Mouse (Mus musculus) heart, adult 11 months (tissue): ENCODE results near the gene Gpr45.
A peak's percentile ranks its signal among the peaks of the same experiment; 100 is the strongest.
"Not testable (repeated sequence)": the region's sequence is repeated elsewhere in the genome, so short reads cannot be mapped to it uniquely, and the experiment has no call there.

Experiments used
- DNase-seq: peaks from one replicate; pipeline ENCODE4 v3.0.0; 2022

Gene Gpr45

GRCm38 (mm10) chr1:42952734-42953481 is at the start of gene Gpr45:
Gene Gpr45 (plus strand): TSS chr1:42952872.
- DNase-seq, result peak; percentile 93

GRCm38 (mm10) chr1:42905148-42905547 is 47.5 kb upstream of the Gpr45 start:
- no peak for DNase-seq

GRCm38 (mm10) chr1:42906696-42907095 is 46.0 kb upstream of the Gpr45 start:
- DNase-seq, result no peak

GRCm38 (mm10) chr1:42907153-42907552 is 45.5 kb upstream of the Gpr45 start:
- no peak for DNase-seq

DNA sequence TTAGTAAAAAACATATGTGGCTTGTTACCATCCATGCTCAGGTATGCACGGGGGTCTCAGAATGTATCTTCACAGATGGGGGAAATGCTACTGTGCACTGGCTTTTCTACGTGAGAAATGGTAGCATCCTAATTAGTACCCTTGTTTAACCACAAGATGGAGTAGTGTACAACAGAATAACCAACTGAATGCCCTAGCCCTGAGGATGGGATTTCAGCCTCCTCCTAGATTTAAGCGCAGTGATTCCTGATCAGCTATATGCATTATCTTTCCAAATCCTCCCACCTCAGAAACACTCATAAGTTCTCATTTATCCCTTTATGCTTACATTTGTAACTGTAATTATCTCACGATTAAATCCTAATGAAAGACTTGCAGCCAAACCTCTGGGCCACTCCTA is 37.6 kb upstream of the Gpr45 start:
- no peak for DNase-seq

- DNase-seq, result no peak
Observed at GRCm38 (mm10) chr1:42916719-42917118, 36.0 kb upstream of the Gpr45 start.

GRCm38 (mm10) chr1:42917908-42918307 is 34.8 kb upstream of the Gpr45 start:
- DNase-seq, result no peak

GRCm38 (mm10) chr1:42923924-42924323 is 28.7 kb upstream of the Gpr45 start:
- no peak for DNase-seq

GRCm38 (mm10) chr1:42933613-42934012 is 19.1 kb upstream of the Gpr45 start:
- DNase-seq, result no peak

DNA sequence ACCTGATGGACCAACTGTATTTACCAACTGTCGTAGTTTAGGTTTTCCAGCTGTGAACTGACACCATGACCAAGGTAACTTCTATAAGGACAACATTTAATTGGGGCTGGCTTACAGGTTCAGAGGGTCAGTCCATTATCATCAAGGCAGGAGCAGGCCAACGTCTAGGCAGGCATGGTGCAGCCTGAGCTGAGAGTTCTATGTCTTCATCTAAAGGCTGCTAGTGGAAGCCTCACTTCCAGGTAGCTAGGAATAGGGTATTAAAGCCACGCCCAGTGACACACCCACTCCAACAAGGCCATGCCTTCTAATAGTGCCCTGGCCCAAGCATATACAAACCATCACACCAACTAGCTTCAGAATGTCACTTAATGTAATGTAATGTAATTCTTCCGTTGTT is 4.2 kb upstream of the Gpr45 start:
- peak; percentile 76 for DNase-seq

DNA sequence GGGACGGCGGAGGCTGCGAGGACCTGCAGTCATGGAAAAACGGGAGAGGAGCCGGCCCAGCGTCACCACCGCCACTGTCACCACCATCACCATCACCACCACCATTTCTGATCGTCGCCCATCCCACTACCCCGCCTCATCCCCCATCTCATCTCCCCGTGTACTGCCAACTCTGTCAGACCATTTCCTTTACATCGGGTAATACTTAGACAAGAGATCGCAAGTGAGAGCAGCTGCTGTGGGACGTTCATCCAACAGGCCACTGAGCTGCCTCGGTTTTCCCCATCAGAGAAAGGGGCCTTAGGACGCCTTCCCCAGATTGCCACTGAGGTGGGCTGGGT is 780 bp downstream of the Gpr45 start:
- peak; percentile 66 for DNase-seq

DNA sequence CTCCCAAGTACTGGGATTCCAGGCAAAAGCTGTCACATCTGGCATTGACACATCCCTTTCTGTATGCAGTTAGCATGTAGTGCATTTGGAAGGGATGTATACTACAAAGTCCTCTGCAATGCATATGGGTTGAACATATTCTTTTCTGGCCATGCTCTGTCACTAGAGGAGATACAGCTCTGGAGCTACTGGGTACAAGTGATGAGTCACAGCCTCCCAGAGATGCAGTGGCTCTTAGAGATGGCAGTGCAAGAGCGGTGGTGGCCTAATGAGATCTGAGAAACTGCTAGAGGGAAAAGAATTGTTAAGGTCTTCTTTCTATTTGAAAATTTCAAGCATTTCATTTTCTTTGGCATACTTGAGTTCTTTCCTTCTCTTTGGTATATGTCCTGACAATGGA is 4.2 kb downstream of the Gpr45 start:
- DNase-seq, result peak; percentile 28

DNA sequence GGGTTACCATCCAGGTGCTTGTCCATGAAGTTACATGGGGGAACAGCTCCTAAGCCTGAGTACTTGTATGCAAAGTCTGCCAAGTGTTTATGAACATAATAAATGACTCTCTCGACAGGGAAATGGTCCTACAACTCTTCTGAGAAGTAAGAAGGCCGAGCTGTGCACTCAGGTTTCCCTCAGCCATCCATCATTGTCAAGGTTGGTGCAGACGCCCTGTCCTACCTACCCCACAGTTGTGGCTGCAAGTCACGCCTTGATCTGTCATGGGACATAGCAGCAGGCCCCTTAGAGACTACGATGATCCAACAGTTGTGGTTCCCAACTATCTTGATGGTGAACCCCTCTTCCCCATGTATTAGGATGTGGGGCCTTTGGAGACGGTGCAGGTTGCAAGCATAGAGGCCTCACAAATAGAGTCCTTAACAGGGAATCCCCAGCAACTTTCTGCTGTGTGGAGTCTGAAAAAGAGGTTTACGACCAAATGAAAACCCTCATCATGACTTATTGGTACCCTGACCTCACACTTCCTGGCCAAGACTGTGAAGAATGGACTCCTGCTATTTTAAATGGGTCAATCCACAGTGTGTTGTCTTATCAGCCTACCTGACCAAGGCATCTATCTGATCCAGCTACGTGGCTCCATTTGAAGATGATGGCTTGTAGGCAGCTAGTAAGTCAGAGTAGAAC is 30.6 kb downstream of the Gpr45 start:
- no peak for DNase-seq

DNA sequence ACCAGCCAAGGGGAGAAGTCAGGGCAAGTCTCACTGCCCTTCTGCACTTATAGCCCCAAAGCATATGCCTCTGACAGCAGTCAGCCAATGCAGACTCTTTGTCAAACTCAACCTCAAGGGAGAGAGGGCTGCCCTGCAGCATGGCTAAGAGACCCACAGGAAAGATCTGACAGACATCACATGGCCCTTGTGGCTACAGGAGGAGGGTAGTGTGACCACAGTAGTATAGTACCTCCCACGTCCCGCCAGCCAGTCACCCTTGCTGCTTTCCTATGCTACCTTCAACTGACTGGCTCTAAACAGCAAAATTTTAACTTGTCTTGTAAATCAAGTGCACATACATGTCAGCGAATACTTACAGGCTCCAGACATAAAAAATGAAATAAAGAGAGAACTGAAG is 31.4 kb downstream of the Gpr45 start:
- no peak for DNase-seq

GRCm38 (mm10) chr1:42988996-42989395 is 36.3 kb downstream of the Gpr45 start:
- DNase-seq, result no peak

- peak; percentile 46 for DNase-seq
Observed at GRCm38 (mm10) chr1:43006051-43006514, 53.4 kb downstream of the Gpr45 start.

DNA sequence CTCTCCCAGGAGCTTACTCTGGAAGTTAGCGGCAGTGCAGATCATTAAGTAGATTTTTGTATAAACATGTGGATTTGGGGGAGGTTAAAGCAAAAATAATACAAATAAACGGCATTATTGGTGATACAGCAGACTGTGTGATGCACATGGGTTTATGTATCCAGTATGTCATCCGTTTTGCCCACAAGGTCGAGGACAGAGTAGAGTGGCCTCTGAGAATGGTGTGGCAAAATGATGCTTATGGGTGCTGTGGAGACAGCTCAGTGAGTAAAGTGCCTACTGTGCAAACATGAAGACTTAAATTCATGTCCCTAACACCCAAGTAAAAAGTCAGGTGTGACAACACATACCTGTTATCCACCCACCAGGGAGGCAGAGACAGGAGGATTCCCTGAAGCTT is 53.9 kb downstream of the Gpr45 start:
- peak; percentile 64 for DNase-seq

DNA sequence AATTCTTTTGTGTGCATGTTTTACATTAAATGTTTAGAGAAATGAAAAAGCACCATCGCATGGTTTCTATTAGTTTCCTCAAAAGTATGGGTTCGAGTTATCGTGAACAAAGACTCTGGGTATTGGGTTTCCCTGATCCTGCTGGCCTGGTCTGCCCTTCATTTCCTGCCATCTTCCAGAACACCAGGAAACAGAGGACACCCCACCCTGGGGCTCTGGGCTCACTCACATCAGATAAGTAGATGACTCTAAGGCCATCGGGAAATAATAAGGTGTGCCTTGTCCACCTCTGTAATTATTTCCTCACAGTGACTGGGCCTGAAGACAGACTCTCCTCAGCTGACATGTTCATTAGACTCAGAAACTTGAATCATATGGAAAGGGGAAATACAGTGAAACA is 57.8 kb downstream of the Gpr45 start:
- peak; percentile 71 for DNase-seq

GRCm38 (mm10) chr1:43015153-43015685 is 62.5 kb downstream of the Gpr45 start:
- DNase-seq, result not testable (repeated sequence)

- DNase-seq, result no peak
Observed at GRCm38 (mm10) chr1:43036014-43036413, 83.3 kb downstream of the Gpr45 start.

DNA sequence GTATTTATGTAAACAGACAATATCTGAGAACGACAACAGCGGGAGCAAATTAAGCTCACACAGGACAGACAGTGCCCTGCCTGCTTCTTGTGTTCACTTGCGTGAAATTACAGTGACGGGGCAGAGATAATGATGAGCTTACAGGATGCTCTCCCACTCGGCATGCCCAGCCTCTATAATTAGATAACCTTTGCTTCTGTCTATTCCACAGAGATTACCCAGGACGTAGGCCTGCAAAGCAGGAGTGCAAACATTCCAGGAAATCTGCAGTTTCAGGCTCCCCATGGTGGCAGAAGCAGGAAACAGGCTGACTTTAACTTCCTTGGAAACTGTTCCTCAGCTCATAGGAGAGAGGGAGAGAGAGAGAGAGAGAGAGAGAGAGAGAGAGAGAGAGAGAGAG is 89.6 kb downstream of the Gpr45 start:
- DNase-seq, result no peak

GRCm38 (mm10) chr1:43045204-43045982 is 92.7 kb downstream of the Gpr45 start:
- no peak for DNase-seq

DNA sequence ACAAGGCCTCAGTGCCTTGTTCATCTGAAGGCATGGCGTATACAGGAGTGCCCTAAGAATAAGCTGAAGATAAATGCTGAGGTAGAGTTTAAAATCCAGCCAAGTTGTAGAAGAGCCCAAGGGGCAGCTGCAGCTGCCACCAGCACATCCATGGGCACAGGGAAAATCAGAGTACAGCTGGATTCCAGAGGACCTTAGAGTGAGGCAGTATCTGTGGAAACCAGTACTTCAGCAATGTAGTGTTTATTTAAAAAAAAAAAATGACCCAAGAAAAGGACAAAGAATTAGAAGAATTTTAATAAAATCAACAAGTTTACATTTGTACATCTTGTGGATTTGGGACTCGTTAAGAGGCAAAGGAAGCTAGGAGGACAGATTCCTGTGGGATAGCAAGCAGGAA is 94.3 kb downstream of the Gpr45 start:
- DNase-seq, result no peak

DNA sequence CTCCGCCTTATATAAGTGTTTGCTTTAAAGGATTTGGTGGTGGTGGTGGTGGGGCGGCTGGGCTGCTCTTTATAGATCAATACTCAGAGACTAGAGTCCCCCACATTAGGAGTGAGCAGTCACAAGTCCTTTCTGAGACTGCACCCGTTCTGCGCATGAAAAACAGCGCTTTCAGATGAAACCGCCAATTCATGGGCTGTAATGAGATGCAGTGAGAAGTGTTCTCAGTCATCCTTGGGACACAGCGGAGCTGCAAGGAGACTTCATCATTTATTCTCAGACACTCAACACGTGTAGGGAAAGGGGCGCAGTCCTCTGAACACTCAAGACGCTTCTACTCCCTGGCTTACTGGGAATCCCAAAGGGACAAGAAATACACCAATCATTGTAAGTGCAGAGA is 95.1 kb downstream of the Gpr45 start:
- no peak for DNase-seq
